Mouse (Mus musculus) E14TG2a.4 (cell line): ENCODE measurements at regions not wholly inside any gene's neighbourhood (a gene's known extent, or its start where the extent isn't known, plus 50 kb on each side); places are given as distances from the start of the nearest gene placed in this dataset.

Source experiments
- H3K27me3 ChIP-seq: 2 replicates; pipeline ENCODE4 v1.6.1; 2014; ENCODE audit warnings: low read length, control low read depth; ENCODE audit not compliant: insufficient read depth
- H3K36me3 ChIP-seq: 2 replicates; pipeline ENCODE4 v1.6.1; 2014; ENCODE audit warnings: low read length, control low read depth; ENCODE audit not compliant: insufficient read depth
- H3K4me1 ChIP-seq: replicated peaks from 2 replicates; pipeline ENCODE4 v1.6.1; 2014; ENCODE audit warnings: low read depth, low read length, control low read depth
- H3K4me3 ChIP-seq: replicated peaks from 2 replicates; pipeline ENCODE4 v1.5.1; 2014; ENCODE audit warnings: mild to moderate bottlenecking, low read length
- H3K9me3 ChIP-seq: 2 replicates; pipeline ENCODE4 v1.6.1; 2014; ENCODE audit warnings: low read length, control low read depth
- CTCF ChIP-seq: conservative IDR thresholded peaks from 2 replicates; pipeline ENCODE4 v1.5.1; 2014; ENCODE audit warnings: low read length
- NANOG ChIP-seq: IDR thresholded peaks from 2 replicates; pipeline ENCODE4 v1.6.1; 2014; ENCODE audit warnings: borderline replicate concordance, low read length, mixed read lengths
- POU5F1 ChIP-seq: IDR thresholded peaks from 2 replicates; pipeline ENCODE4 v1.6.1; 2014; ENCODE audit warnings: low read length, borderline replicate concordance

DNA sequence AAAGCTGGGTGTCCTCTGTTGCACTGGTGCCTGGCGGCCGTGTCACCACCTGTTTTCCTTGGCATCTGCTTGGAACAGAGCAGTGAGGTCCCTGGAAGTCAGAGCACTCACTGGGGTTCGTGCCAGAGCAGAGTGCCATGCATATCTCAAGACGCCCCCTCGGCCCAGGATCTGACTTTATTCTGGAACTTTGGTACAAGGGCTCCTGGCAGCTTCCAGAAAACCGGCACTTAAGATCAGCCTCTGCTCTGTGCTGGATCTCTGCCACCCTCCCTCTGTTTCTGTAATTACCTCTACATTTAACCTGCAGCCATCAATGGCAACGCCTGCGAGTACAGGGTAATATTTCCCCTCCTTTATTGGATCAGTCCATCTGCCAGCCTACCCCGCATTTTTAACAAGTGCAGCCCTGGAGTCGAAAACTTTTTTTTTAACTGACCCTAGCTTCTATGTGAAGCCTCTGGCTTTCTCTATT is 416.9 kb downstream of the Nr2f2 start:
- Histone ChIP-seq H3K4me1 (no peaks in the 10 kb centered on the region), H3K4me3 (no peak overlapping the region), H3K9me3 (no peaks in the 10 kb centered on the region), H3K36me3 (no peaks in the 10 kb centered on the region), H3K27me3 (no peaks in the 10 kb centered on the region)
- TF ChIP-seq POU5F1 (no peak), CTCF (no peak), NANOG (no peak)

- TF ChIP-seq NANOG (no peak), CTCF (no peak), POU5F1 (no peak)
- H3K9me3 ChIP-seq, result no peaks in the 10 kb centered on the region
- H3K36me3 ChIP-seq, result no peaks in the 10 kb centered on the region
- H3K4me3 ChIP-seq, result no peak overlapping the region
- H3K27me3 ChIP-seq, result no peaks in the 10 kb centered on the region
- no peaks in the 10 kb centered on the region for H3K4me1 ChIP-seq
These were observed 420.1 kb downstream of the Nr2f2 start for GRCm38 (mm10) chr7:69946396-69946795.

DNA sequence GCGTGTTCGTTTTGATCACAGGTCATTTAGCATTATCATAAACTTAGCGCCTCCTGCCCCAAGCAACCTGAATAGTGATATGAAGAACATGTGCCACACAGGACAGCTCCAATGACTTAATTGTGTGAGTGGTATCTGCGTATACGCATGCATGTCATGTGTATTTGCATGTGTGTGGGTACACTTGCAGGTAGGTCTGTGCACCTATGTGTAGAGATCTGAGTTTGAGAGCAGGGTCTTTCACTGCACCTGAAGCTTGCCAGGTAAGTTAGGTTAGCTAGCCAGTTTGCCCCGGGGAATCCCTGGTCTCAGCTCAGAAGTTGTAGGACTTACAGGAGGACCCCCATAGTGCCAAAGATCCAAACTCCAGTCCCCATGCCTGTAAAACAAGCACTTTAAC is 424.7 kb downstream of the Nr2f2 start:
- no peak for TF ChIP-seq NANOG
- TF ChIP-seq POU5F1, result no peak
- TF ChIP-seq CTCF, result no peak
- Histone ChIP-seq H3K4me1 (no peaks in the 10 kb centered on the region), H3K36me3 (no peaks in the 10 kb centered on the region), H3K27me3 (no peaks in the 10 kb centered on the region), H3K4me3 (no peak overlapping the region), H3K9me3 (no peaks in the 10 kb centered on the region)

DNA sequence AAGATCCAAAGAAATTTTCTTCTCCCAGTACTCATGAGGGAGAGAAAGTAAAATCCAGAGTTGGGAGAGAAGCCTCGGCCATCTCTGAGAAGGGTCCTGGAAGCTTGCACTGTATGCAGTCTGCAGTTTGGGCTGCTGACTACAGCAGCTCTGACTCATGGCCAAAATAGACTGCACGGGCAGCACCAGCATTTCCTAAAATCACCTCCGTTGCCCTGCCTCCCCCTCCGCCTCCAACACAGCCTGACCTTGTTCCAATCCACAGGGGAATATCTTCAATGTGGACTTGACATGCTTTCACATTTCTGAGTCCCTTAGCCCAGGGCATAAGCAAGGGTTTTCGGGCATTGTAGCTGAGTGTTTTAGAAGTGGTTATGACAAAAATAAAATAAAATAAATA is 441.3 kb downstream of the Nr2f2 start:
- H3K4me1 ChIP-seq, result peaks cover 10% of the 10 kb centered on the region
- no peak overlapping the region for H3K4me3 ChIP-seq
- 0 out of 2 replicates have a peak, but pooled peaks cover 3% of the 10 kb centered on the region for H3K9me3 ChIP-seq
- no peak for TF ChIP-seq NANOG
- no peak for TF ChIP-seq POU5F1
- TF ChIP-seq CTCF, result no peak
- H3K36me3 ChIP-seq, result no peaks in the 10 kb centered on the region
- H3K27me3 ChIP-seq, result no peaks in the 10 kb centered on the region

DNA sequence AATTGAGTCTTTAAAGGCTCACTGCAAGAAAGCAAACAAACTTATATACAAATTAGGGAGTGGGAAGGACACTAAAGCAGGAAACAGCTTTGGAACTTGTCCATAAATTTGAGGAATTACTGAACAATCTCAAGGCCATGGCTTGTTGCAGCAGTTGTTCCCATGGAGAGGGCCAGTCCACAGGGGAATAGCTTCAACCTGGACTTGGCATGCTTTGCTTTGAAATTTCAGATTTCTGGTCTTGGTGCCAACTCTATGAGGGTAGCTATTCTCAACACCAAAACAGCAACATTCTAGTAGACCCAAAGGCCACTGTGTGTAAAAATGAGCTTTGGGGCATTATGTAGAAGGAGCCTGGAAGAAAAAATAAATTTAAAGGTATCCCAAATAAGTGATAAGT is 442.0 kb downstream of the Nr2f2 start:
- no peaks in the 10 kb centered on the region for H3K36me3 ChIP-seq
- no peaks in the 10 kb centered on the region for H3K27me3 ChIP-seq
- H3K9me3 ChIP-seq, result 0 out of 2 replicates have a peak, but pooled peaks cover 3% of the 10 kb centered on the region
- no peak for TF ChIP-seq POU5F1
- TF ChIP-seq NANOG, result no peak
- TF ChIP-seq CTCF, result no peak
- H3K4me3 ChIP-seq, result no peak overlapping the region
- peaks cover 10% of the 10 kb centered on the region for H3K4me1 ChIP-seq

DNA sequence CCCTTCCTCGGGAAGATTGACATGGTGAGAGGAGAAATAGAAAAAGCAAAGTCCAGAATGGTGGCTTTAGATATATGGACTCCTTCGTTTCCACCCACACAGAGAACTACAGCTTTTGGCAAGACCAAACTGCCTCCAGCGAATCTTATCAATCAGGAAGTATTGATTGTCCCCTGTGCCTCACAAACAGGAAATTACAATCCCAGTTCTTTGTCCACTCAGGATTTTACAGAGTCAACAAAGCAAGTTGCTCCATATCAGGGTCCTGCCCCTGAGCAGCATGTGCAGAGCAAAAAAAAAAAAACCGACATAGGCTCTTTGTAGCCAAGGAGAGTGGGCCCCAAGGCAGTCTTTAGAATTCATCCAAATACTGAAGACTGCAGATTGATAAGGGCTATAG is 454.8 kb downstream of the Nr2f2 start:
- TF ChIP-seq CTCF, result no peak
- TF ChIP-seq NANOG, result no peak
- no peak for TF ChIP-seq POU5F1
- Histone ChIP-seq H3K36me3 (no peaks in the 10 kb centered on the region), H3K4me3 (no peak overlapping the region), H3K27me3 (no peaks in the 10 kb centered on the region), H3K4me1 (no peaks in the 10 kb centered on the region), H3K9me3 (no peaks in the 10 kb centered on the region)

- Histone ChIP-seq H3K4me1 (no peaks in the 10 kb centered on the region), H3K27me3 (no peaks in the 10 kb centered on the region), H3K4me3 (no peak overlapping the region), H3K36me3 (no peaks in the 10 kb centered on the region), H3K9me3 (peaks cover 4% of the 10 kb centered on the region; the same call in 1 of the 2 replicates)
- TF ChIP-seq POU5F1, result no peak
- no peak for TF ChIP-seq NANOG
- no peak for TF ChIP-seq CTCF
These were observed 476.0 kb downstream of the Nr2f2 start for GRCm38 (mm10) chr7:69890503-69891061.

DNA sequence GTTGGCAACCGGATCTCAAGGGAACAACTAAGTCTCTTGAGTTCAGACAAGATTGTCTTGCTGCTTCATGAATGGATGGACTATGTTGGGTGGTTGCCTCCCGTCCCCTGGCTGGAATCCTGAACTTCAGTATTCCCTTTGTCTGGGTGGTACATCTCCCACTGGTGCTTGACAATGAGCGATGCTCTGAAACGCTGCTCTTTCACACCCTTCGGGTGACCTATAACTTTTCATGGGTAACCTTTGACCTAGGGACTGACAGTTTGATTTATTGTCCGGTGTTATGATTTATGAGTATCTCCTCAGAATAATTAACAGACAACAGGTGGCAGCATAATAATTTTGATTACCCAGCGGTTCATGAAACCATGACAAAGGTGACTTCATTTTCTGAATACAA is 478.3 kb downstream of the Nr2f2 start:
- Histone ChIP-seq H3K4me3 (no peak overlapping the region), H3K36me3 (no peaks in the 10 kb centered on the region), H3K27me3 (no peaks in the 10 kb centered on the region), H3K4me1 (no peaks in the 10 kb centered on the region), H3K9me3 (peaks cover 4% of the 10 kb centered on the region; the same call in 1 of the 2 replicates)
- no peak for TF ChIP-seq NANOG
- TF ChIP-seq CTCF, result no peak
- no peak for TF ChIP-seq POU5F1

- TF ChIP-seq CTCF, result no peak
- TF ChIP-seq NANOG, result no peak
- no peak for TF ChIP-seq POU5F1
- Histone ChIP-seq H3K4me3 (no peak overlapping the region), H3K9me3 (0 out of 2 replicates have a peak, but pooled peaks cover 4% of the 10 kb centered on the region), H3K4me1 (no peaks in the 10 kb centered on the region), H3K36me3 (no peaks in the 10 kb centered on the region), H3K27me3 (no peaks in the 10 kb centered on the region)
These were observed 489.5 kb downstream of the Nr2f2 start for GRCm38 (mm10) chr7:69877031-69877430.
